In genomic region chr12:29290591-29291351, GRCm38 (mm10) we compare ENCODE assay signal across 8 mouse cellular contexts.
A peak's percentile ranks its signal among the peaks of the same experiment; 100 is the strongest.
DNase-seq lines count a peak whose midpoint lies in the region; ATAC-seq lines count a peak whose summit lies in the region.

No protein-coding gene starts in this region.

- peak; percentile 97 to 98 for DNase-seq in adrenal gland, adult (ENCODE audit: inconsistent age in 2 of 2, low spot score in 1 of 2)
- peak; percentile 96 for DNase-seq in embryo, embryonic 10 days (ENCODE audit: low spot score)
- peak; percentile 96 for DNase-seq in gastrocnemius, postnatal 25 days
- peak; percentile 99 for DNase-seq in left cerebral cortex, adult 9 months (ENCODE audit: low spot score in 2 of 2)
- DNase-seq in right cerebral cortex, adult 2 months (ENCODE audit: low spot score in 2 of 2) = peak; percentile 98
- peak; percentile 78 for DNase-seq in urinary bladder, postnatal 10 days (ENCODE audit: low spot score)

- H3K4me3 ChIP-seq in megakaryocyte, embryonic 14.5 days (replicated peaks) = peak overlapping the region; percentile 85

- peak; percentile 93 for ATAC-seq in inflammation-experienced regulatory T-cells, adult 6 months

- H3K9me3 ChIP-seq in megakaryocyte, embryonic 14.5 days = peaks cover 6% of the 10 kb centered on the region; the same call in 1 of the 2 replicates

- H3K4me1 ChIP-seq in megakaryocyte, embryonic 14.5 days = peaks cover 8% of the 10 kb centered on the region

- no peaks in the 10 kb centered on the region for H3K36me3 ChIP-seq in megakaryocyte, embryonic 14.5 days (replicated peaks; ENCODE audit: low read length)

- H3K27me3 ChIP-seq in megakaryocyte, embryonic 14.5 days (replicated peaks) = no peaks in the 10 kb centered on the region

Comparison
In these comparisons a context has a peak if more than half of its experiments do, and no peak if none do; other contexts are left out.
1. Peak in every context shown above with its lines: DNase-seq, ATAC-seq and H3K4me3 ChIP-seq.